Mouse (Mus musculus): ENCODE measurements around the gene Plekhg3. TPM values are rescaled to one million over a fixed set of nuclear protein-coding genes. Genes with fewer than 3 reads are reported as not detected.
A peak's percentile ranks its signal among the peaks of the same experiment; 100 is the strongest.

The Plekhg3 gene
- polyA plus RNA-seq, 1 experiment from 2014 or later: 0.47 TPM

- Histone ChIP-seq H3K4me1 (ENCODE audit: control insufficient read depth, insufficient read depth, low read length) (peaks cover 8% of the 10 kb centered on the region; the same call in 1 of the 2 replicates), H3K9me3 (ENCODE audit: control insufficient read depth, low read length) (no peaks in the 10 kb centered on the region), H3K36me3 (ENCODE audit: control insufficient read depth, insufficient read depth, low read length) (no peaks in the 10 kb centered on the region), H3K4me2 (ENCODE audit: low read depth, low read length) (peak overlapping the region; percentile 97), H3K27ac (ENCODE audit: low read depth, low read length) (no peak overlapping the region), H3K27me3 (ENCODE audit: control insufficient read depth, insufficient read depth, low read length) (peaks cover 41% of the 10 kb centered on the region), H3K9ac (replicated peaks; ENCODE audit: low read depth, low read length) (peak overlapping the region; percentile 22; the same call in 1 of the 2 replicates), H3K4me3 (ENCODE audit: low read depth, low read length) (peak overlapping the region; percentile 51)
- under 1% methylated on average over 31 of the region's 31 CpGs for WGBS
- ATAC-seq (ENCODE audit: low read depth): peak; percentile 21; the same call in 1 of the 2 replicates
Measured at GRCm38 (mm10) chr12:76532926-76533376, 2.3 kb downstream of the Plekhg3 start.

GRCm38 (mm10) chr12:76533377-76534222 lies 2.9 kb downstream of the Plekhg3 start:
- Histone ChIP-seq H3K4me2 (ENCODE audit: low read depth, low read length) (peak overlapping the region; percentile 97), H3K9ac (replicated peaks; ENCODE audit: low read depth, low read length) (peak overlapping the region; percentile 22; the same call in 1 of the 2 replicates), H3K4me1 (ENCODE audit: control insufficient read depth, insufficient read depth, low read length) (peaks cover 8% of the 10 kb centered on the region; the same call in 1 of the 2 replicates), H3K27me3 (ENCODE audit: control insufficient read depth, insufficient read depth, low read length) (peaks cover 41% of the 10 kb centered on the region), H3K27ac (ENCODE audit: low read depth, low read length) (no peak overlapping the region), H3K4me3 (ENCODE audit: low read depth, low read length) (peak overlapping the region; percentile 51), H3K36me3 (ENCODE audit: control insufficient read depth, insufficient read depth, low read length) (no peaks in the 10 kb centered on the region), H3K9me3 (ENCODE audit: control insufficient read depth, low read length) (no peaks in the 10 kb centered on the region)
- whole genome bisulfite sequencing: 1% methylated on average over 61 of the region's 74 CpGs
- peak; percentile 50; the same call in 1 of the 2 replicates for ATAC-seq (ENCODE audit: low read depth)

DNA sequence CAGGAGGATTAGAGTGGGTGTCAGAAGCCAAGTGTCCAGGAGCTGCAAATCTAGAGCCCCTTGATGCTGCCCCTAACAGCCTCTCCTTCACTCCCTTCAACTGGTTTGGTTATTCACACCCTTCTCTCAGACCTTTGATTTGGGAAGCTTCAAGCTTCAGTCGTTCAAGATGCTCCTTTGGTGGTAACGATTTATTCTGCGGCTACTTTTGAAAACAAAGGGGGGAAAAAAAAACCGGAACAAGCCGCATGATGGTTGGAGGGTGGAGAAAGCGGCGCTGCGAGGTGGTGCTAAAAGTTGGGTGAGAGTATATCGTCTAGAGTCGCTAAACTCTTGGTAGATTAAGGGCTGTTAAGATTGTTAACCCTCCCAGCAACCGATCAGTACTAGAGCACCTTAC lies 3.5 kb downstream of the Plekhg3 start:
- under 1% methylated on average over 11 of the region's 11 CpGs for WGBS
- Histone ChIP-seq H3K4me2 (ENCODE audit: low read depth, low read length) (peak overlapping the region; percentile 97), H3K9me3 (ENCODE audit: control insufficient read depth, low read length) (no peaks in the 10 kb centered on the region), H3K9ac (replicated peaks; ENCODE audit: low read depth, low read length) (no peak overlapping the region), H3K4me1 (ENCODE audit: control insufficient read depth, insufficient read depth, low read length) (peaks cover 8% of the 10 kb centered on the region; the same call in 1 of the 2 replicates), H3K36me3 (ENCODE audit: control insufficient read depth, insufficient read depth, low read length) (no peaks in the 10 kb centered on the region), H3K27me3 (ENCODE audit: control insufficient read depth, insufficient read depth, low read length) (peaks cover 41% of the 10 kb centered on the region), H3K27ac (ENCODE audit: low read depth, low read length) (no peak overlapping the region), H3K4me3 (ENCODE audit: low read depth, low read length) (peak overlapping the region; percentile 51)
- ATAC-seq (ENCODE audit: low read depth): peak; percentile 10; the same call in 1 of the 2 replicates

GRCm38 (mm10) chr12:76534641-76535283 lies 4.1 kb downstream of the Plekhg3 start:
- H3K9me3 ChIP-seq (ENCODE audit: control insufficient read depth, low read length): no peaks in the 10 kb centered on the region
- 21% methylated on average over 9 of the region's 9 CpGs for WGBS
- peaks cover 41% of the 10 kb centered on the region for H3K27me3 ChIP-seq (ENCODE audit: control insufficient read depth, insufficient read depth, low read length)
- H3K9ac ChIP-seq (replicated peaks; ENCODE audit: low read depth, low read length): no peak overlapping the region
- peak overlapping the region; percentile 14; the same call in 1 of the 2 replicates for H3K4me2 ChIP-seq (ENCODE audit: low read depth, low read length)
- no peak overlapping the region for H3K27ac ChIP-seq (ENCODE audit: low read depth, low read length)
- no peak for ATAC-seq (ENCODE audit: low read depth)
- peaks cover 8% of the 10 kb centered on the region; the same call in 1 of the 2 replicates for H3K4me1 ChIP-seq (ENCODE audit: control insufficient read depth, insufficient read depth, low read length)
- H3K4me3 ChIP-seq (ENCODE audit: low read depth, low read length): peak overlapping the region; percentile 51; the same call in 1 of the 2 replicates
- no peaks in the 10 kb centered on the region for H3K36me3 ChIP-seq (ENCODE audit: control insufficient read depth, insufficient read depth, low read length)

DNA sequence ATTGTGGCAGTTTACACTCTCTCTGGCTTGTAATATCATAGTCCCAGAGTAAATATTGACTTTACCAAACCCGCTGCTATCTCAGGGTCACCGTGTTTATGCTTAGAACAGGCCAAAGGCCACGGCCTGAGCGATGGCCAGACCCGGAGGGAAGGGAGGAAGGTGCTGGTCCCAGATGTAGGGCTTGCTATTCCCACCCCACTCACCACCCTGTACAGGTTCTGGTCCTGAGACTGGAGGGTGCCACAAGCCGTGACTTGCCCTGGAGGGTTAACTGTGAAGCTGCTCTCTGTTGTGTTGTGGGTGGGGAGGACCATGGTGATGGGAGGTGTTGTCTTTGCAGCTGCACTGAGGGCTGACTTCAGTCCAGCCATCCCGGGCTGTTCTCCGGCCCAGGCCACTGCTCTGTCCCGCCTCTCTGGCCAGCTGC lies 4.8 kb downstream of the Plekhg3 start:
- H3K27me3 ChIP-seq (ENCODE audit: control insufficient read depth, insufficient read depth, low read length): peaks cover 39% of the 10 kb centered on the region
- no peak overlapping the region for H3K27ac ChIP-seq (ENCODE audit: low read depth, low read length)
- no peak overlapping the region for H3K4me3 ChIP-seq (ENCODE audit: low read depth, low read length)
- H3K9ac ChIP-seq (replicated peaks; ENCODE audit: low read depth, low read length): no peak overlapping the region
- no peaks in the 10 kb centered on the region for H3K9me3 ChIP-seq (ENCODE audit: control insufficient read depth, low read length)
- 43% methylated on average over 9 of the region's 9 CpGs for WGBS
- H3K4me1 ChIP-seq (ENCODE audit: control insufficient read depth, insufficient read depth, low read length): peaks cover 8% of the 10 kb centered on the region; the same call in 1 of the 2 replicates
- no peaks in the 10 kb centered on the region for H3K36me3 ChIP-seq (ENCODE audit: control insufficient read depth, insufficient read depth, low read length)
- no peak overlapping the region for H3K4me2 ChIP-seq (ENCODE audit: low read depth, low read length)
- no peak for ATAC-seq (ENCODE audit: low read depth)

- 90% methylated on average over 8 of the region's 8 CpGs for WGBS
- Histone ChIP-seq H3K4me2 (ENCODE audit: low read depth, low read length) (no peak overlapping the region), H3K27ac (ENCODE audit: low read depth, low read length) (no peak overlapping the region), H3K4me3 (ENCODE audit: low read depth, low read length) (no peak overlapping the region), H3K9me3 (ENCODE audit: control insufficient read depth, low read length) (no peaks in the 10 kb centered on the region), H3K4me1 (ENCODE audit: control insufficient read depth, insufficient read depth, low read length) (peaks cover 8% of the 10 kb centered on the region; the same call in 1 of the 2 replicates), H3K36me3 (ENCODE audit: control insufficient read depth, insufficient read depth, low read length) (no peaks in the 10 kb centered on the region), H3K27me3 (ENCODE audit: control insufficient read depth, insufficient read depth, low read length) (peaks cover 33% of the 10 kb centered on the region), H3K9ac (replicated peaks; ENCODE audit: low read depth, low read length) (no peak overlapping the region)
- no peak for ATAC-seq (ENCODE audit: low read depth)
Measured at GRCm38 (mm10) chr12:76536591-76537153, 6.0 kb downstream of the Plekhg3 start.

DNA sequence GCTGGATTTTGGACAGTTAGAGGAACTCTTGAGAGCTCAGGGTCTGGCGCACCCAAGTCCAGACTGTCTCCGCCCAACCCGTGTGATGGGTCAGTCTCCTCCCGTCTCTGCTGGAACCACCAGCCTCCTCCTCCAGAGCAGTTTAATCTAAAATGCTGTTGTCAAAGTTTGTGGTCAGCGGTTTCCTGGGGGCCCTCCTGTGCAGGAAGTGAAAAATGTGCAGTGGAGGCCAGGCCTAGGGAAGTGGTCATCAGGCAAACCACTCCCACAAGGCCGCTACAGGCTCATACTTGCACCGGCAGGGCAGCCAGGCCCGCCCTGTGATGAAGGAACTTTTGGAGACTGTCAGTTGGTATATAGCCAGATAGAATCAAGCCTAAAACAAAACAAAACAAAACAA lies 6.7 kb downstream of the Plekhg3 start:
- no peak for ATAC-seq (ENCODE audit: low read depth)
- peaks cover 27% of the 10 kb centered on the region for H3K27me3 ChIP-seq (ENCODE audit: control insufficient read depth, insufficient read depth, low read length)
- H3K27ac ChIP-seq (ENCODE audit: low read depth, low read length): no peak overlapping the region
- H3K4me1 ChIP-seq (ENCODE audit: control insufficient read depth, insufficient read depth, low read length): peaks cover 8% of the 10 kb centered on the region; the same call in 1 of the 2 replicates
- no peak overlapping the region for H3K4me2 ChIP-seq (ENCODE audit: low read depth, low read length)
- no peaks in the 10 kb centered on the region for H3K9me3 ChIP-seq (ENCODE audit: control insufficient read depth, low read length)
- no peak overlapping the region for H3K4me3 ChIP-seq (ENCODE audit: low read depth, low read length)
- 94% methylated on average over 8 of the region's 8 CpGs for WGBS
- no peak overlapping the region for H3K9ac ChIP-seq (replicated peaks; ENCODE audit: low read depth, low read length)
- no peaks in the 10 kb centered on the region for H3K36me3 ChIP-seq (ENCODE audit: control insufficient read depth, insufficient read depth, low read length)

GRCm38 (mm10) chr12:76540169-76540568 lies 9.5 kb downstream of the Plekhg3 start:
- WGBS: 88% methylated on average over 3 of the region's 3 CpGs

More at GRCm38 (mm10) chr12:76540169-76540568, 9.5 kb downstream of the Plekhg3 start:
- Histone ChIP-seq H3K4me2 (ENCODE audit: low read depth, low read length) (no peak overlapping the region), H3K9me3 (ENCODE audit: control insufficient read depth, low read length) (no peaks in the 10 kb centered on the region), H3K36me3 (ENCODE audit: control insufficient read depth, insufficient read depth, low read length) (no peaks in the 10 kb centered on the region), H3K4me1 (ENCODE audit: control insufficient read depth, insufficient read depth, low read length) (no peaks in the 10 kb centered on the region), H3K4me3 (ENCODE audit: low read depth, low read length) (no peak overlapping the region), H3K27ac (ENCODE audit: low read depth, low read length) (no peak overlapping the region), H3K9ac (replicated peaks; ENCODE audit: low read depth, low read length) (no peak overlapping the region), H3K27me3 (ENCODE audit: control insufficient read depth, insufficient read depth, low read length) (peaks cover 7% of the 10 kb centered on the region)
- ATAC-seq (ENCODE audit: low read depth): no peak
